Mouse (Mus musculus): ENCODE data around the gene Mast4. TPM values are rescaled to one million over a fixed set of nuclear protein-coding genes. Genes with fewer than 3 reads are reported as not detected.

The Mast4 gene
- polyA plus RNA-seq, 1 experiment: 10.8 TPM

DNA sequence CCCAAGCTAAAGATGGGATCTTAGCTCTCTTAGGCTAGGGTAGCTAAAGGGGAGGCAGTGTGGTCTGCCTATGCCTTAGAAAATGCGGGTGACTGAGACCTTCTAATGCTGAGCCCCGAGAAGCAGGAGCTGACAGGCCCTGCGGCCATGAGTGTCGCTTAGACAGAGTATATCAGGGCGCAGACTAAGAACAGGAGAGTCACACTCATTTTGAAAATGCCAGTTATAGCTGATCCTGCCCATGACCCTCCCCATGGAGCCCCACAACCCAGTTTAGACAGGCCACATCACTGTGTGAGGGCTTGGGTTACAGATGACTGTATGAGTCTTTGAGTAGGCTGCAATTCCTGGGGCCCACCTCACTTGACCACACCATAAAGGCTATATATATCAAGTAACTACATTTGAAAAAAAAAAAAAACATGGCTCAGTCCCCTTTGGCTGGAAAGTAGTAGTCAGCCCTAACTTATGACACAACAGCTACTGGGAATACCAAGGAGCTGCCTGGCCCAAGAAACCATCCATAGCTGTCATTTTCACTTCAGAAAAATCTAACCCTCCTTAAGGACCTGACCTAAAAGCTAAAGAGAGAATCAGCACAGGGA is 460.8 kb downstream of the Mast4 start:
- TF ChIP-seq FOSL1 (IDR thresholded peaks at IDR 0.05; ENCODE audit: insufficient read depth, low read length, poor library complexity, severe bottlenecking): no peak
- TF ChIP-seq MYOG (IDR thresholded peaks at IDR 0.05; ENCODE audit: control insufficient read depth, extremely low read depth, insufficient read length): no peak
- no peak for TF ChIP-seq MYOD1 (IDR thresholded peaks at IDR 0.05; ENCODE audit: control insufficient read depth, insufficient read length, low read depth)
- no peak for TF ChIP-seq MAX (IDR thresholded peaks at IDR 0.05)
- Histone ChIP-seq H3ac (ENCODE audit: control insufficient read depth, insufficient read length, low read depth) (no peak overlapping the region), H3K4me3 (ENCODE audit: insufficient read depth, poor library complexity, severe bottlenecking) (no peak overlapping the region), H3K79me2 (ENCODE audit: control insufficient read depth, insufficient read depth) (peaks cover 100% of the 10 kb centered on the region), H3K27me3 (ENCODE audit: control insufficient read depth, insufficient read depth, insufficient read length) (no peaks in the 10 kb centered on the region), H3K36me3 (ENCODE audit: control insufficient read depth, insufficient read depth) (peaks cover 8% of the 10 kb centered on the region), H3K79me3 (ENCODE audit: low read depth) (peaks cover 82% of the 10 kb centered on the region)

DNA sequence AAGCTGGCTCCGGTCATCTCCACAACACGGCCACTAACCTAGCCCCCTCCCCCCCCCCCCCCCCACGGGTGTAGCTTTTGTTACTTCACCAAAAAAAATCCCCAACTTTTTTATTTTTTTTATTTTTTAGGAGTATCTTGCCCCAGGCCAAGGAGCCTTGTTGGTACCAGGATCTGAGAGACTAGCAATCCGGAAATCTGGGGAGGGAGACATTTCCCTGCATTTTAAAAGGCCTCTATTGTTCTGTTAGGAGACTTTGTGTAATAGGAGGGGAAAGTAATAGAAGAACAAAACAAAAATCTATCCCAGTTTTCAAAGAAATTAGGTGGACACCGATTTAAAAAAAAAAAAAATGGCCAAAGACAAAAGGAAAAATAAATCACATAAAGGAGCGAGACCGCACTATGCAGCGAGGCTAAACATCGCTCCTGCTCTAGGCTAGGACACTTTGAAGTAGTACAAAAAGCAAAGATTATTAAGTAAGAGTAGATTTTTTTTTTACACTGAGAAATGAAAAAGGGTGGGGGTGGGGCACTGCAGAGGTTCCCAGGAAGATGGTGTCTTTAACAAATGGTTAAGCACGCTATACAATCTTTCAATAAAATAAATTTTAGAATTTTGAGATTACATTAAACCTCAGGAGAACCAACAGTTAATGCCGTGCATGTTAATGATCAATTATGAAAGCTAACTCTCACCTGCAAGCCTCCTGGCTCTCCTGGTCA is 462.8 kb downstream of the Mast4 start:
- no peak for TF ChIP-seq USF1 (IDR thresholded peaks at IDR 0.05; ENCODE audit: low read depth)
- TF ChIP-seq MYOD1 (IDR thresholded peaks at IDR 0.05; ENCODE audit: control insufficient read depth, insufficient read length, low read depth): no peak
- no peak for TF ChIP-seq CEBPB (IDR thresholded peaks at IDR 0.05; ENCODE audit: low read depth)
- no peak for TF ChIP-seq MYOG (IDR thresholded peaks at IDR 0.05; ENCODE audit: control insufficient read depth, extremely low read depth, insufficient read length)
- TF ChIP-seq FOSL1 (IDR thresholded peaks at IDR 0.05; ENCODE audit: insufficient read depth, low read length, poor library complexity, severe bottlenecking): no peak
- TF ChIP-seq MAX (IDR thresholded peaks at IDR 0.05): no peak
- TF ChIP-seq CTCF (IDR thresholded peaks at IDR 0.05; ENCODE audit: control insufficient read depth, insufficient read depth, insufficient read length): no peak
- Histone ChIP-seq H3ac (ENCODE audit: control insufficient read depth, insufficient read length, low read depth) (no peak overlapping the region), H3K4me3 (ENCODE audit: insufficient read depth, poor library complexity, severe bottlenecking) (no peak overlapping the region), H3K36me3 (ENCODE audit: control insufficient read depth, insufficient read depth) (no peaks in the 10 kb centered on the region), H3K27me3 (ENCODE audit: control insufficient read depth, insufficient read depth, insufficient read length) (no peaks in the 10 kb centered on the region), H3K79me2 (ENCODE audit: control insufficient read depth, insufficient read depth) (peaks cover 99% of the 10 kb centered on the region), H3K79me3 (ENCODE audit: low read depth) (peaks cover 76% of the 10 kb centered on the region)

DNA sequence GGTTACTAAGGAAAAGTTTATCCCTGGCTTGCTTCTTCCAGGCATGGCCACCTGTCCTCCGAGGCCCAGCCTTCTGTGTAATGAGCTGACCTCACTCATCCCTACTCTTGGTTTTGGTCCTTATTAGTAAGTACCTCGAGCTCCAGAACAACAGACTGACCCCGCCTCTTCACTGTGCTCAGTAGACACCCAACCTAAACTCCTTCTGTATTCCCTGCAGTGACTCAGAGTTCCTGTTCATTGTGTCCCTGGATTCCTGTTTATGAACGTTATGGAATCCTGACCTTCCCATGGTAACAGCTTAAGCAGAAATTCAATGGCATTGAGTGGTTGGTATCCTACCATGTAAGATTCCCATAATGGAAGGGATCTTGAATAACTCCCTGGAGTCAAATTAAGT is 464.8 kb downstream of the Mast4 start:
- TF ChIP-seq FOSL1 (IDR thresholded peaks at IDR 0.05; ENCODE audit: insufficient read depth, low read length, poor library complexity, severe bottlenecking): no peak
- TF ChIP-seq CEBPB (IDR thresholded peaks at IDR 0.05; ENCODE audit: low read depth): no peak
- no peak for TF ChIP-seq MYOG (IDR thresholded peaks at IDR 0.05; ENCODE audit: control insufficient read depth, extremely low read depth, insufficient read length)
- TF ChIP-seq USF1 (IDR thresholded peaks at IDR 0.05; ENCODE audit: low read depth): no peak
- TF ChIP-seq CTCF (IDR thresholded peaks at IDR 0.05; ENCODE audit: control insufficient read depth, insufficient read depth, insufficient read length): no peak
- no peak for TF ChIP-seq MAX (IDR thresholded peaks at IDR 0.05)
- H3ac ChIP-seq (ENCODE audit: control insufficient read depth, insufficient read length, low read depth): no peak overlapping the region
- H3K27me3 ChIP-seq (ENCODE audit: control insufficient read depth, insufficient read depth, insufficient read length): no peaks in the 10 kb centered on the region
- H3K36me3 ChIP-seq (ENCODE audit: control insufficient read depth, insufficient read depth): no peaks in the 10 kb centered on the region
- H3K79me2 ChIP-seq (ENCODE audit: control insufficient read depth, insufficient read depth): peaks cover 99% of the 10 kb centered on the region
- no peak overlapping the region for H3K4me3 ChIP-seq (ENCODE audit: insufficient read depth, poor library complexity, severe bottlenecking)
- H3K79me3 ChIP-seq (ENCODE audit: low read depth): peaks cover 77% of the 10 kb centered on the region

DNA sequence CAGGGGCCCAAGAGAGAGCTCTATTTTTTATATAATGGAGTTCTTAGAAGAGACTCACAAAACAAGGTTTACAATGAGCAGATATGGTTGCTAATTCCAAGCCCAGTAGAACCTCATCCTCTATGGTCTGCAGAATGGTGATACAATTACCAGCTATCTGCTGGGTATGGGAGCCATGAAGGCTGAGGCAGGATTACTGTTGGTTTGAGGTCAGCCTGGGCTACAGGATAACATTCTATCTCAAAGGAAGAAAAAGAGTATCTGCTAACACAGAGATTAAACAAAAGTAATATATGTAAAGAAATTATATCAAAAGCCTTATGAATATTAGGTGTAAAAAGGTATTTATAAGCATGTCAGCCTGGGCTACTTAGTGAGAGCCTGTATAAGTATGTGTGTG is 467.5 kb downstream of the Mast4 start:
- TF ChIP-seq MYOG (IDR thresholded peaks at IDR 0.05; ENCODE audit: control insufficient read depth, extremely low read depth, insufficient read length) (no peak), USF1 (IDR thresholded peaks at IDR 0.05; ENCODE audit: low read depth) (no peak), MYOD1 (IDR thresholded peaks at IDR 0.05; ENCODE audit: control insufficient read depth, insufficient read length, low read depth) (no peak), FOSL1 (IDR thresholded peaks at IDR 0.05; ENCODE audit: insufficient read depth, low read length, poor library complexity, severe bottlenecking) (no peak), MAX (IDR thresholded peaks at IDR 0.05) (no peak), CEBPB (IDR thresholded peaks at IDR 0.05; ENCODE audit: low read depth) (no peak), CTCF (IDR thresholded peaks at IDR 0.05; ENCODE audit: control insufficient read depth, insufficient read depth, insufficient read length) (no peak)
- Histone ChIP-seq H3K79me2 (ENCODE audit: control insufficient read depth, insufficient read depth) (peaks cover 99% of the 10 kb centered on the region), H3ac (ENCODE audit: control insufficient read depth, insufficient read length, low read depth) (no peak overlapping the region), H3K79me3 (ENCODE audit: low read depth) (peaks cover 77% of the 10 kb centered on the region), H3K4me3 (ENCODE audit: insufficient read depth, poor library complexity, severe bottlenecking) (no peak overlapping the region), H3K36me3 (ENCODE audit: control insufficient read depth, insufficient read depth) (no peaks in the 10 kb centered on the region), H3K27me3 (ENCODE audit: control insufficient read depth, insufficient read depth, insufficient read length) (no peaks in the 10 kb centered on the region)

DNA sequence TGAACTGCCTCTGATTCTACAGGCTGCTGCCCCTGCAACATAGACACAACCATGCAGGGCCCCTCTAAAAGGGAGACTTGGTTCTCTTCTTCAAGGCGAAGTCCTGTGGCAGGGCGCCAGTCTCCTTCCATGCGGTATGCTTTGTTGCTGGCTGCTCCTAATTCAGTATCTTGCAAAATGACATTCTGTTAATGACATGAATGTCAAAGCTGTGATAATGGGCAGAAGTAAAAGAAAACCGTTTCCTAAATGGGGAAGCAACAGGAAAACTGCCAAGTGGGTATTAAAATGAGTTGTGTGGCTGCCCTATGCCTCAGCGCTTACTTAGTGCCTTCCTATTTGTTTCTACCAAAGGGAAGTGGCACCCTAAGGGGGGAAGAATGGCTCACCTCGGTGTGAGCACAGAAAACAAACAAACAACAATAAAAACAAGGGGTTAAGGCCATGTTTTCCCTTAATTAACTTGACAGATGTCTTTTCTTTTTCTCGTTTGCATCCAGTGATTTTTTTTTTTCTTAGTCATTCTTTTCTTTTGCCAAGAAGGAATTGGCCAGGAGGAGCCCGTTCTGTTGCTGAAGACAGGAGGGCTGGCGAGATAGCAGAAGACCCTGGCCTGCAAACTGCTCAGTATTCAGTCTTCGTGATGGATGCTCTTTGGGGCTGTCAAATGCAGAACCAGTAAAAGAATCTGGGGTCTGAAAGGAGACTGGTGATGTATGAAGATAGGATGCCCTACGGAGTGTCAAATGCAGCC is 468.1 kb downstream of the Mast4 start:
- no peak overlapping the region for H3K4me3 ChIP-seq (ENCODE audit: insufficient read depth, poor library complexity, severe bottlenecking)
- H3K36me3 ChIP-seq (ENCODE audit: control insufficient read depth, insufficient read depth): no peaks in the 10 kb centered on the region
- H3K79me2 ChIP-seq (ENCODE audit: control insufficient read depth, insufficient read depth): peaks cover 99% of the 10 kb centered on the region
- TF ChIP-seq MAX (IDR thresholded peaks at IDR 0.05): no peak
- TF ChIP-seq USF1 (IDR thresholded peaks at IDR 0.05; ENCODE audit: low read depth): no peak
- no peak for TF ChIP-seq CTCF (IDR thresholded peaks at IDR 0.05; ENCODE audit: control insufficient read depth, insufficient read depth, insufficient read length)
- TF ChIP-seq MYOG (IDR thresholded peaks at IDR 0.05; ENCODE audit: control insufficient read depth, extremely low read depth, insufficient read length): no peak
- TF ChIP-seq MYOD1 (IDR thresholded peaks at IDR 0.05; ENCODE audit: control insufficient read depth, insufficient read length, low read depth): no peak
- no peak for TF ChIP-seq FOSL1 (IDR thresholded peaks at IDR 0.05; ENCODE audit: insufficient read depth, low read length, poor library complexity, severe bottlenecking)
- no peak for TF ChIP-seq CEBPB (IDR thresholded peaks at IDR 0.05; ENCODE audit: low read depth)
- H3ac ChIP-seq (ENCODE audit: control insufficient read depth, insufficient read length, low read depth): no peak overlapping the region
- H3K27me3 ChIP-seq (ENCODE audit: control insufficient read depth, insufficient read depth, insufficient read length): no peaks in the 10 kb centered on the region
- peaks cover 79% of the 10 kb centered on the region for H3K79me3 ChIP-seq (ENCODE audit: low read depth)

Data from C2C12 (cell line).